Mouse (Mus musculus): ENCODE data around the gene Rpp38.

DNA sequence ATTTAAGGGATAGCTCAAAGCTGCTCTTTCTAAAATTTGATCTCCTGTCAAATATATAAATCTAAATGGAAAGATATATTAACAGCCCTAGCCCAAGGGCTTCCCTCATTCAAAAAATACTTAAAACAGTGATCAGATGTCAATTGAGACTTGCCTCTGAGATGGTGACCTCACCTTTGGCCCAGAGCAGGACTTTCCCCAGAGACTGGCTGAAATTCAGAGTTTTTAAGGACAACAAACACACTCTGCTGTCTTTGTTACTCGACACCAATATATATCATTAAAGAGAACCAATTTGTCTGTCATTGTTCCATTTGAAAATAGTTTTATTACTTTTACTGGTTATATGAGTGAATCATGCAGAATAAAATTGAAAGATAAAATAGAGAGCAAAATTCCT, 42.9 kb downstream of the Rpp38 start:
- TF ChIP-seq CTCF (IDR thresholded peaks at IDR 0.05; ENCODE audit: borderline replicate concordance, extremely low read depth, insufficient read depth, insufficient read length): no peak
- TF ChIP-seq POLR2A (IDR thresholded peaks at IDR 0.05; ENCODE audit: borderline replicate concordance, extremely low read depth, insufficient read depth, insufficient read length, poor library complexity, severe bottlenecking): no peak

Data from brain, embryonic 14.5 days (tissue).